Mouse (Mus musculus): ENCODE data around the gene Tent4a. TPM values are rescaled to one million over a fixed set of nuclear protein-coding genes. Genes with fewer than 3 reads are reported as not detected.
A peak's percentile ranks its signal among the peaks of the same experiment; 100 is the strongest.

Gene Tent4a
- polyA plus RNA-seq, 1 experiment from 2014 or later = 2.3 TPM

DNA sequence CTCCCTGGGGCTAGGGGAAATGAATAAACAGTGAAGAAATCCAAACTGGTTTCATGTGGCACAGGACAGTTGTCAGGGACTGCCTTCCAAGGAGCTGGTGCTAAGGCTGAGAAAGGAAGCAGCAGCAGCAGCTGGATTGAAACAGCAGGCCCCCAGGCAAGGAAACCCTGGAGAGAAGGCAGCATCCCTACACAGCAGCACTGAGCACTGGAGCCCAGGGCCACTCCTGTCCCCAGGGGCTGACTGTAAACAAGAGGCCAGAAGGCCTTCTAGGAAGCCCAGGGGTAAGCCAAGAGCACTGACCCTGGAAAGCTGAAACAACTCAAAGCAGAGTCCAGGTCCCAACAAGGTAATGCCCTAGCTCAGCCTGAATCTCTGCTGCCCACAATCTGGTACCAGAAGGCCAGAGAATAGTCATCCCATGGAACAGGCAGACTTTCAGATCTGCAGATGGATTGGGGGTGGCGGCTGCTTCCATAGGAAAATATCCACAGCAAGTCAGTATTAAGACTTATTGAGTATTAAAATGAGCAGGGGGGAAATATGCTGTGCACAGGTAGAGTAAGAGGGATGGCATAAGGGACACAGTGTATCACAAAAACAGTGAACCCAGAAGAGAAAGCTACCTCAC, 12.1 kb downstream of the Tent4a start:
- Histone ChIP-seq H3K4me3 (ENCODE audit: low read depth, low read length) (no peak overlapping the region), H3K36me3 (ENCODE audit: control insufficient read depth, insufficient read depth) (no peaks in the 10 kb centered on the region), H3K4me2 (replicated peaks; ENCODE audit: low read depth) (no peak overlapping the region), H3K27ac (ENCODE audit: low read depth, low read length) (no peak overlapping the region), H3K27me3 (replicated peaks; ENCODE audit: control insufficient read depth, insufficient read depth, low read length) (no peaks in the 10 kb centered on the region), H3K4me1 (replicated peaks; ENCODE audit: control insufficient read depth, insufficient read depth, low read length) (peaks cover 2% of the 10 kb centered on the region; the same call in 1 of the 2 replicates), H3K9me3 (ENCODE audit: control insufficient read depth) (no peaks in the 10 kb centered on the region), H3K9ac (ENCODE audit: low read depth, low read length) (no peak overlapping the region)
- no peak for ATAC-seq
- 96% methylated on average over 1 of the region's 1 CpGs for WGBS
- TF ChIP-seq CTCF (IDR thresholded peaks at IDR 0.05; ENCODE audit: low read depth) = no peak

DNA sequence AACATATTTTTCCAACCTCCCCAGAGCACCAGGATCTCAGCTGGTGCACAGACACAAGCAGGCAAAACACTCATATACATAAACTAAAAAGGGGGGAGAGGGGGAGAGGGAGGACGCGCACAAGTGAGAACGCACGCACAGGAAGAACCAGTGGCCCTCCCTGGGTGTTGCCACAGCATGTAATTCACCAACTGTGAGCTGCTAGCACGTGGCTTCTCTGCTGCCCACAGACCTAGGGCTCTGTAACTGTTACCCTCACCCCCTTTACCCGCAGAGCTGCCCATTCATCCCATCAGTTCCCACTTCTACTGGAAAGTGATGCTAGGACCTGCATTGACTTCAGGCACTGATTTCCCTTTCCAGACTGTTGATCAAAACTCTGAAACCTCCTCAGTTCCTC, 15.3 kb downstream of the Tent4a start:
- no peak overlapping the region for H3K4me2 ChIP-seq (replicated peaks; ENCODE audit: low read depth)
- ATAC-seq = no peak
- no peak overlapping the region for H3K27ac ChIP-seq (ENCODE audit: low read depth, low read length)
- no peaks in the 10 kb centered on the region for H3K36me3 ChIP-seq (ENCODE audit: control insufficient read depth, insufficient read depth)
- TF ChIP-seq CTCF (IDR thresholded peaks at IDR 0.05; ENCODE audit: low read depth) = no peak
- H3K9ac ChIP-seq (ENCODE audit: low read depth, low read length) = no peak overlapping the region
- peaks cover 2% of the 10 kb centered on the region; the same call in 1 of the 2 replicates for H3K4me1 ChIP-seq (replicated peaks; ENCODE audit: control insufficient read depth, insufficient read depth, low read length)
- H3K9me3 ChIP-seq (ENCODE audit: control insufficient read depth) = no peaks in the 10 kb centered on the region
- WGBS = 83% methylated on average over 6 of the region's 6 CpGs
- H3K4me3 ChIP-seq (ENCODE audit: low read depth, low read length) = no peak overlapping the region
- no peaks in the 10 kb centered on the region for H3K27me3 ChIP-seq (replicated peaks; ENCODE audit: control insufficient read depth, insufficient read depth, low read length)

DNA sequence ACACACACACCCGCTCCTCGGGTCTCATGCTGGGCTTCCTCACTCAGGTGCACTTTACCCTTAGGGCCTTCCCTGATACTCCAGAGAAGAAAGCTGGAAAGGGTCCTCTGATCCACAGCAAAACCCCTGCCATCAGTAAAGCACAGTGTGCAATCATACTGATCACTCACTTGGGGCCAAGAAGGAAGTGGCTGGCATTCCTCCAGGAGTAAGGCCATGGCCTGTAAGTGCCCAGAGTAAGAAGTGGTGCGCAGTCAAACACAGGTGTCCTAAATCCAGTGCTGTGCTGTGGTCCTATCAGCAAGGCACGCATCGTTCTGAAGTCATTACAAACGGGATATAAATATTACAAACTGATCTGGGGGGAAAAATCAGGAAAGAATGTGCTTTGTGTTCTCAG, 17.0 kb downstream of the Tent4a start:
- Histone ChIP-seq H3K9ac (ENCODE audit: low read depth, low read length) (no peak overlapping the region), H3K36me3 (ENCODE audit: control insufficient read depth, insufficient read depth) (peaks cover 6% of the 10 kb centered on the region; the same call in 1 of the 2 replicates), H3K27ac (ENCODE audit: low read depth, low read length) (no peak overlapping the region), H3K27me3 (replicated peaks; ENCODE audit: control insufficient read depth, insufficient read depth, low read length) (no peaks in the 10 kb centered on the region), H3K4me3 (ENCODE audit: low read depth, low read length) (no peak overlapping the region), H3K4me1 (replicated peaks; ENCODE audit: control insufficient read depth, insufficient read depth, low read length) (peaks cover 2% of the 10 kb centered on the region; the same call in 1 of the 2 replicates), H3K9me3 (ENCODE audit: control insufficient read depth) (no peaks in the 10 kb centered on the region), H3K4me2 (replicated peaks; ENCODE audit: low read depth) (no peak overlapping the region)
- no peak for TF ChIP-seq CTCF (IDR thresholded peaks at IDR 0.05; ENCODE audit: low read depth)
- 64% methylated on average over 6 of the region's 6 CpGs for WGBS
- ATAC-seq = no peak

DNA sequence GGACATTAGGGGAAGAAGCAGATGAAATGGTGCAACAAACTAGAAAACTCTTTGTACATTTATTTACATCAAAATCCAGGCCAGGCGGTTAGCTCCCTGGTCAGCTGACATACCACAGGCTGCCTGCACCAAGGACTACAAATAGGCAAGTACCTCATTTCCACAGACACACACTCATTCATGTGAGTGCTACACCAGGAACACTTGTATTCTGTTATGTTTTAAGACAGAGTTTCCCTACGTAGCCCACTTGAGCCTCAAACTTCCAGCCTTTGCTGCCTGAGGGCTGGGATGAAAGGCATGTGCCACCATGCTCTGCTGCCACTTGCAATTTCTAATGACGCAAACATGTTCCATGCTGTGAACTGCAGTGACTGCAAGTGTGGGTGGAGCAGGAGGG, 19.3 kb downstream of the Tent4a start:
- no peak overlapping the region for H3K4me3 ChIP-seq (ENCODE audit: low read depth, low read length)
- 76% methylated on average over 3 of the region's 3 CpGs for WGBS
- H3K9ac ChIP-seq (ENCODE audit: low read depth, low read length) = no peak overlapping the region
- no peaks in the 10 kb centered on the region for H3K9me3 ChIP-seq (ENCODE audit: control insufficient read depth)
- H3K4me1 ChIP-seq (replicated peaks; ENCODE audit: control insufficient read depth, insufficient read depth, low read length) = no peaks in the 10 kb centered on the region
- TF ChIP-seq CTCF (IDR thresholded peaks at IDR 0.05; ENCODE audit: low read depth) = no peak
- no peak for ATAC-seq
- no peak overlapping the region for H3K27ac ChIP-seq (ENCODE audit: low read depth, low read length)
- H3K4me2 ChIP-seq (replicated peaks; ENCODE audit: low read depth) = no peak overlapping the region
- H3K36me3 ChIP-seq (ENCODE audit: control insufficient read depth, insufficient read depth) = peaks cover 20% of the 10 kb centered on the region
- no peaks in the 10 kb centered on the region for H3K27me3 ChIP-seq (replicated peaks; ENCODE audit: control insufficient read depth, insufficient read depth, low read length)

DNA sequence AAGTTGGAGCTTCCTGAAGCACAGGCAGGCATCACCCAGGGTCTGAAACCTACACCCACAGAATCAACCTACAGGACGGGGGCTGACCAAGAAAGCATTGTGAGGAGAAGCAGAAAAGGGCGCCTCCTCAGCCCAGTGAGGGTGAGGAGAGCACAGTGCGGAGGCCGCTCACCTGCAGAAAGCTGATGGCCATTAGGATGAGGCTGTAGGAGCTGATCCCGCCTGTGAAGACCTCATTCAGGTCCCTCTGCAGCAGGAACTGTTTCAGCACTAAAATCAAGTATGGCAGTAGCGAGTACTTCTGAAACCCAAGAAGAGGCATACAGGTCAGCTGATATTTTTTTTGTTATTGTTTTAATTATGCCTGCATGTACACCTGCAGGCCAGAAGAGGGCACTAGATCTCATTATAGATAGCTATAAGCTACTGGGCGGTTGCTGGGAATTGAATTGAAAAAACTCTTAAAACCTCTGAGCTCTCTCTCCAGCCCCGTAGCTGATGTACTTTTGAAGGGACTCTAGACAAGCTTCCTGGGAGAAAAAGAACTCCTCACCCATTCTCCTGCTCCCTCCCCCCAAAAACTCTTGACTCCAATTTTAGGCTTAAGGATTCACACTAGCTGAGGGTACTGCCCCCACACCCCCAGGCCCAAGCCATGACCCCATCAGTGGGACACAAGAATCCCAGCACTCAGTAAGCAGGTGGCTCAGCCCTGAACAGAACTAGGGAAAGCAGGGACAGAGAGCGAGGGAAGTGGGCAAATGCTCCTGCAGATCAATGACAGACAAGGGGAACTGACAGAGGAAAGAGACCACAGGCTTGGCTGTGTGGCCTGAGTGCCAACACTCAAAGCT, 24.8 kb downstream of the Tent4a start:
- no peaks in the 10 kb centered on the region for H3K9me3 ChIP-seq (ENCODE audit: control insufficient read depth)
- WGBS = 63% methylated on average over 9 of the region's 9 CpGs
- TF ChIP-seq CTCF (IDR thresholded peaks at IDR 0.05; ENCODE audit: low read depth) = peak; percentile 74
- ATAC-seq = 0 out of 2 replicates have a peak, but pooled peaks have one; percentile 22
- no peaks in the 10 kb centered on the region for H3K4me1 ChIP-seq (replicated peaks; ENCODE audit: control insufficient read depth, insufficient read depth, low read length)
- H3K27me3 ChIP-seq (replicated peaks; ENCODE audit: control insufficient read depth, insufficient read depth, low read length) = no peaks in the 10 kb centered on the region
- H3K4me2 ChIP-seq (replicated peaks; ENCODE audit: low read depth) = no peak overlapping the region
- H3K9ac ChIP-seq (ENCODE audit: low read depth, low read length) = no peak overlapping the region
- H3K4me3 ChIP-seq (ENCODE audit: low read depth, low read length) = no peak overlapping the region
- peaks cover 55% of the 10 kb centered on the region for H3K36me3 ChIP-seq (ENCODE audit: control insufficient read depth, insufficient read depth)
- no peak overlapping the region for H3K27ac ChIP-seq (ENCODE audit: low read depth, low read length)

DNA sequence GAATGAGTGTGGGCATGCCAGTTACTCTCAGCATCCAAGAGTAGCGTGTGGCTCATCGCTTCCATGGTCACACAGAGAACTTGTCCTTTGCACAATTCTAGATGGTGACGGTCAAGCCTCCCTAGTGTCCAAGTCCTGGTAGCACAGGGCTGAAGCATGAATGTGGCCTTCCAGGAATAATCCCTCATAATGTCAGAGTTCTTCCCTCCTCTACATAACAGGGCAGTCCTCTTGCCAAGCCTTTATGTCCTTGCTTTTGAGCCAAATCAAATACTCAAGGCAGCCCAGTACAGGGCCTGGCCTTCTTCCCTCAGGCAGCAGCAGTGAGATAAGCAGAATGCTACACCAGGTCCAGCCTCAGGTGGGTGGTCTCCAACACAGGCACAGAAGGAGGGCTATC, 26.8 kb downstream of the Tent4a start:
- Histone ChIP-seq H3K27me3 (replicated peaks; ENCODE audit: control insufficient read depth, insufficient read depth, low read length) (no peaks in the 10 kb centered on the region), H3K9ac (ENCODE audit: low read depth, low read length) (no peak overlapping the region), H3K36me3 (ENCODE audit: control insufficient read depth, insufficient read depth) (peaks cover 67% of the 10 kb centered on the region), H3K4me3 (ENCODE audit: low read depth, low read length) (no peak overlapping the region), H3K27ac (ENCODE audit: low read depth, low read length) (no peak overlapping the region), H3K4me1 (replicated peaks; ENCODE audit: control insufficient read depth, insufficient read depth, low read length) (no peaks in the 10 kb centered on the region), H3K4me2 (replicated peaks; ENCODE audit: low read depth) (no peak overlapping the region), H3K9me3 (ENCODE audit: control insufficient read depth) (no peaks in the 10 kb centered on the region)
- 97% methylated on average over 3 of the region's 3 CpGs for WGBS
- no peak for TF ChIP-seq CTCF (IDR thresholded peaks at IDR 0.05; ENCODE audit: low read depth)
- ATAC-seq = no peak

Data from intestine, postnatal 0 days (tissue).